Mouse (Mus musculus) hindbrain, embryonic 10.5 days (tissue): ENCODE measurements around the gene 2900026A02Rik. TPM values are rescaled to one million over a fixed set of nuclear protein-coding genes. Genes with fewer than 3 reads are reported as not detected.

ENCODE experiments used
- DNase-seq: peaks from one replicate; pipeline ENCODE4 v3.0.0-alpha.2; 2017; ENCODE audit warnings: low spot score
- H3K27ac ChIP-seq: fragments of 300-500 bp; sonication (generic); 2 replicates; pipeline ENCODE4 v1.5.1; 2016; ENCODE audit warnings: mild to moderate bottlenecking, moderate library complexity
- H3K27me3 ChIP-seq: fragments of 300-500 bp; sonication (generic); 2 replicates; pipeline ENCODE4 v1.6.1; 2016; ENCODE audit warnings: mild to moderate bottlenecking; ENCODE audit not compliant: poor library complexity, insufficient read depth, severe bottlenecking
- H3K36me3 ChIP-seq: fragments of 300-500 bp; sonication (generic); 2 replicates; pipeline ENCODE4 v1.6.1; 2016; ENCODE audit warnings: mild to moderate bottlenecking, moderate library complexity
- H3K4me1 ChIP-seq: fragments of 300-500 bp; sonication (generic); replicated peaks from 2 replicates; pipeline ENCODE4 v1.6.1; 2016; ENCODE audit warnings: mild to moderate bottlenecking
- H3K4me3 ChIP-seq: fragments of 300-500 bp; sonication (generic); 2 replicates; pipeline ENCODE4 v1.5.1; 2016; ENCODE audit warnings: mild to moderate bottlenecking, moderate library complexity
- H3K9me3 ChIP-seq: fragments of 300-500 bp; sonication (generic); 2 replicates; pipeline ENCODE4 v1.6.1; 2016; ENCODE audit warnings: mild to moderate bottlenecking, moderate library complexity
- WGBS: fragments of 180-500 bp; shearing (Covaris S2); methylation state at CpG from one replicate; pipeline ENCODE4 v1.1.7; 2016; 5-methylcytosine and 5-hydroxymethylcytosine counted together
- polyA plus RNA-seq: library from polyadenylated mRNA; unstranded; fragments of >200 nt; fragmentation: Nextera tagmentation; extraction: Ambion mirVana; gene quantifications from 2 replicates; pipeline ENCODE4 v1.2.1, GENCODE M21; 2016

The 2900026A02Rik gene
- polyA plus RNA-seq, 1 experiment from 2014 or later = 2.1 TPM

- no peak overlapping the region for H3K4me3 ChIP-seq
- no peaks in the 10 kb centered on the region for H3K27me3 ChIP-seq
- no peak for DNase-seq
- no peaks in the 10 kb centered on the region for H3K9me3 ChIP-seq
- H3K27ac ChIP-seq = peak overlapping the region; percentile 80
- H3K4me1 ChIP-seq = peaks cover 61% of the 10 kb centered on the region
- H3K36me3 ChIP-seq = no peaks in the 10 kb centered on the region
- 50% methylated on average over 11 of the region's 11 CpGs for WGBS
These were observed 11.7 kb downstream of the 2900026A02Rik start for GRCm38 (mm10) chr5:113209401-113209750.

GRCm38 (mm10) chr5:113208622-113209400 lies 12.2 kb downstream of the 2900026A02Rik start:
- Histone ChIP-seq H3K36me3 (no peaks in the 10 kb centered on the region), H3K27ac (peak overlapping the region; percentile 80), H3K9me3 (no peaks in the 10 kb centered on the region), H3K27me3 (no peaks in the 10 kb centered on the region), H3K4me1 (peaks cover 56% of the 10 kb centered on the region), H3K4me3 (no peak overlapping the region)
- no peak for DNase-seq
- WGBS = 50% methylated on average over 11 of the region's 11 CpGs

- Histone ChIP-seq H3K27ac (0 out of 2 replicates have a peak overlapping the region, but pooled peaks have one; percentile 9), H3K4me1 (peaks cover 52% of the 10 kb centered on the region), H3K27me3 (no peaks in the 10 kb centered on the region), H3K9me3 (peaks cover 3% of the 10 kb centered on the region; the same call in 1 of the 2 replicates), H3K4me3 (no peak overlapping the region), H3K36me3 (peaks cover 4% of the 10 kb centered on the region; the same call in 1 of the 2 replicates)
- WGBS = 86% methylated on average over 4 of the region's 4 CpGs
- no peak for DNase-seq
These were observed 13.0 kb downstream of the 2900026A02Rik start for GRCm38 (mm10) chr5:113208048-113208447.

GRCm38 (mm10) chr5:113206670-113207352 lies 14.2 kb downstream of the 2900026A02Rik start:
- Histone ChIP-seq H3K27me3 (no peaks in the 10 kb centered on the region), H3K4me3 (no peak overlapping the region), H3K9me3 (peaks cover 4% of the 10 kb centered on the region; the same call in 1 of the 2 replicates), H3K36me3 (peaks cover 4% of the 10 kb centered on the region; the same call in 1 of the 2 replicates), H3K4me1 (peaks cover 44% of the 10 kb centered on the region), H3K27ac (no peak overlapping the region)
- 75% methylated on average over 9 of the region's 9 CpGs for WGBS
- DNase-seq = no peak

GRCm38 (mm10) chr5:113204193-113204592 lies 16.8 kb downstream of the 2900026A02Rik start:
- 92% methylated on average over 9 of the region's 9 CpGs for WGBS
- no peak overlapping the region for H3K4me3 ChIP-seq
- H3K27me3 ChIP-seq = no peaks in the 10 kb centered on the region
- H3K27ac ChIP-seq = no peak overlapping the region
- no peak for DNase-seq
- peaks cover 35% of the 10 kb centered on the region for H3K4me1 ChIP-seq
- peaks cover 4% of the 10 kb centered on the region; the same call in 1 of the 2 replicates for H3K36me3 ChIP-seq
- H3K9me3 ChIP-seq = peaks cover 4% of the 10 kb centered on the region; the same call in 1 of the 2 replicates

- no peak overlapping the region for H3K4me3 ChIP-seq
- peaks cover 22% of the 10 kb centered on the region for H3K4me1 ChIP-seq
- DNase-seq = no peak
- H3K36me3 ChIP-seq = peaks cover 4% of the 10 kb centered on the region; the same call in 1 of the 2 replicates
- H3K9me3 ChIP-seq = peaks cover 4% of the 10 kb centered on the region; the same call in 1 of the 2 replicates
- WGBS = 89% methylated on average over 10 of the region's 10 CpGs
- peak overlapping the region; percentile 56; the same call in 1 of the 2 replicates for H3K27ac ChIP-seq
- no peaks in the 10 kb centered on the region for H3K27me3 ChIP-seq
These were observed 21.3 kb downstream of the 2900026A02Rik start for GRCm38 (mm10) chr5:113199772-113200134.

- peak overlapping the region; percentile 56 for H3K27ac ChIP-seq
- H3K4me3 ChIP-seq = no peak overlapping the region
- H3K27me3 ChIP-seq = no peaks in the 10 kb centered on the region
- 48% methylated on average over 8 of the region's 8 CpGs for WGBS
- no peak for DNase-seq
- peaks cover 22% of the 10 kb centered on the region for H3K4me1 ChIP-seq
- peaks cover 4% of the 10 kb centered on the region; the same call in 1 of the 2 replicates for H3K9me3 ChIP-seq
- H3K36me3 ChIP-seq = peaks cover 4% of the 10 kb centered on the region; the same call in 1 of the 2 replicates
These were observed 21.8 kb downstream of the 2900026A02Rik start for GRCm38 (mm10) chr5:113199126-113199771.

- no peaks in the 10 kb centered on the region for H3K27me3 ChIP-seq
- WGBS = 69% methylated on average over 9 of the region's 9 CpGs
- peak overlapping the region; percentile 64 for H3K27ac ChIP-seq
- no peak overlapping the region for H3K4me3 ChIP-seq
- DNase-seq = no peak
- H3K4me1 ChIP-seq = peaks cover 24% of the 10 kb centered on the region
- no peaks in the 10 kb centered on the region for H3K36me3 ChIP-seq
- no peaks in the 10 kb centered on the region for H3K9me3 ChIP-seq
These were observed 23.9 kb downstream of the 2900026A02Rik start for GRCm38 (mm10) chr5:113196916-113197794.

GRCm38 (mm10) chr5:113195907-113196306 lies 25.1 kb downstream of the 2900026A02Rik start:
- no peak for DNase-seq
- H3K4me3 ChIP-seq = no peak overlapping the region

GRCm38 (mm10) chr5:113195451-113195850 lies 25.6 kb downstream of the 2900026A02Rik start:
- no peak overlapping the region for H3K4me3 ChIP-seq
- WGBS = 92% methylated on average over 12 of the region's 12 CpGs
- H3K36me3 ChIP-seq = peaks cover 14% of the 10 kb centered on the region
- H3K27me3 ChIP-seq = no peaks in the 10 kb centered on the region
- peaks cover 33% of the 10 kb centered on the region for H3K4me1 ChIP-seq
- no peak for DNase-seq
- H3K27ac ChIP-seq = no peak overlapping the region
- no peaks in the 10 kb centered on the region for H3K9me3 ChIP-seq

More at GRCm38 (mm10) chr5:113195907-113196306, 25.1 kb downstream of the 2900026A02Rik start:
- no peaks in the 10 kb centered on the region for H3K9me3 ChIP-seq
- H3K27ac ChIP-seq = 0 out of 2 replicates have a peak overlapping the region, but pooled peaks have one; percentile 64
- WGBS = 93% methylated on average over 6 of the region's 6 CpGs
- no peaks in the 10 kb centered on the region for H3K27me3 ChIP-seq
- H3K36me3 ChIP-seq = peaks cover 9% of the 10 kb centered on the region
- H3K4me1 ChIP-seq = peaks cover 29% of the 10 kb centered on the region

GRCm38 (mm10) chr5:113193762-113194161 lies 27.3 kb downstream of the 2900026A02Rik start:
- H3K27ac ChIP-seq = no peak overlapping the region
- H3K4me3 ChIP-seq = no peak overlapping the region
- WGBS = 94% methylated on average over 18 of the region's 18 CpGs
- no peak for DNase-seq
- H3K9me3 ChIP-seq = no peaks in the 10 kb centered on the region
- peaks cover 31% of the 10 kb centered on the region for H3K36me3 ChIP-seq
- no peaks in the 10 kb centered on the region for H3K27me3 ChIP-seq
- peaks cover 21% of the 10 kb centered on the region for H3K4me1 ChIP-seq

GRCm38 (mm10) chr5:113191901-113192300 lies 29.1 kb downstream of the 2900026A02Rik start:
- H3K4me1 ChIP-seq = peaks cover 12% of the 10 kb centered on the region; the same call in 1 of the 2 replicates
- no peak for DNase-seq
- WGBS = 84% methylated on average over 14 of the region's 14 CpGs
- H3K9me3 ChIP-seq = no peaks in the 10 kb centered on the region
- H3K27ac ChIP-seq = no peak overlapping the region
- H3K4me3 ChIP-seq = no peak overlapping the region
- no peaks in the 10 kb centered on the region for H3K27me3 ChIP-seq
- peaks cover 44% of the 10 kb centered on the region for H3K36me3 ChIP-seq
